Mouse (Mus musculus) left cerebral cortex, adult 8-10 months (tissue): ENCODE results near the gene Serpinc1. TPM values are rescaled to one million over a fixed set of nuclear protein-coding genes. Genes with fewer than 3 reads are reported as not detected.

Experiments used
- DNase-seq, 2 experiments: peaks; one replicate each; pipeline ENCODE4 v3.0.0; 2022; ENCODE audit warnings: low spot score in 2 of 2
- total RNA-seq, 4 experiments: library from RNA; stranded (reverse); gene quantifications; 2 replicates each; pipeline ENCODE4 v1.2.4; 2022

The Serpinc1 gene
- total RNA-seq, 4 experiments from 2014 or later, result 0.14 to 0.39 TPM; not detected in 2

DNA sequence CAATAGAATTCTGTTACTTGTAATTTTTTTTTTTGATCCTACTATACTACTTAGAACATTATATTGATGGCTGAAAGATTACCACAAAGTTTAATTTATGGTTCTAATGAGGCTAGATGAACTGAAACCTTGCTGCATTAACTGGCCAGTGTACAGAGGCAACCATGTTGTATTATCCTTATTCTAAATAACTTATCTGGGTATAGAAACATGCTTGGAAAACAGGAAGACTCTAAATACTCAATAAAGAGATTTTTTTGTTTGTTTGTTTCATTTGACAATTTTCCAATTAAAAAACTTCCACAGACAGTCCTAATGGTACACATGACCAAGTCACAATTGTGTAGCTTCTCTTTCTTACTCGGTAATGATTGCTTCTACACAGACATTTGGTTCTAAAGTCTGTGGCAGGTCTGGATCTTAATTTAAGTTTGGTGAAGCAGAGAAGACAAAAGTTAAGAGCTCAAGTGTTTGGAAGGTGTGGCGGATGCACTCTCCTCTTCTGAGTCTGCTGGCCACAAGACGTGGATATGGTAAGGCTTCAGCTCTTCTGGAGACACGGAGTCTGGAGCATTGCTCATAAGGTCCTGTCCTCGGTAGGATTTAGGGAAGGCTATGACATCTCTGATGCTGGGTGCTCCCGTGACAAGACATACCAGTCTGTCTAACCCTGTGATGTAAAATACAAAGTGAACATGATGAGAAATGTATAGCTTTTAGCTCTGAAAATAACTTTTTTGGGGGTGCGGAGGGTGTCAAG, 63.1 kb downstream of the Serpinc1 start:
- DNase-seq, result no peak

DNA sequence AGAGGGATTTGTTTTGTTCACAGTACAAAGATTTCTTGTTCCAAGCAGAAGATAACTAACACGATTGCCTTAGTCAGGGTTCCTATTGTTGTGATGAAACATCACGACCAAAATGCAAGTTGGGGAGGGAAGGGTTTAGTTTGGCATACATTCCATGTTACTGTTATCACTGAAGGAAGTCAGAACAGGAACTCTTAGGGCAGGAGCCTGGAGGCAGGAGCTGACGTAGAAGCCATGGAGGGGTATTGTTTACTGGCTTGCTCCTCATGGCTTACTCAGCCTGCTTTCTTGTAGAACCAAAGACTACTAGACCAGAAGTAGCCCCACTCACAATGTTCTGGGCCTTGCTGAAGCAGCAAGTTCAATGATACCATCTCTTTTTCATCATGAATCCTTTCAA, 68.6 kb downstream of the Serpinc1 start:
- DNase-seq, result no peak

Other genes starting within 250 kb of the Serpinc1 start
- 100 to 1,000 TPM; 202 to 244 (median 218) TPM for gene Rabgap1l, start 185.4 kb upstream of the Serpinc1 start, total RNA-seq
- 10 to 100 TPM; 37.8 to 43.1 (median 40.2) TPM for gene Rc3h1, start 72.2 kb upstream of the Serpinc1 start, total RNA-seq
- gene Zbtb37, start 56.3 kb downstream of the Serpinc1 start, total RNA-seq, result 10 to 100 TPM; 20.1 to 25.1 (median 21.3) TPM
- 10 to 100 TPM; 20.4 to 27.5 (median 24.7) TPM for gene Dars2, start 92.1 kb downstream of the Serpinc1 start, total RNA-seq
- gene Cenpl, start 92.1 kb downstream of the Serpinc1 start, total RNA-seq, result 1 to 10 TPM; 1.6 to 2.7 (median 1.7) TPM
- gene Klhl20, start 152.9 kb downstream of the Serpinc1 start, total RNA-seq, result 10 to 100 TPM; 16.5 to 19.5 (median 17.6) TPM
- gene Ankrd45, start 164.1 kb downstream of the Serpinc1 start, total RNA-seq, result 10 to 100 TPM; 69.2 to 76.3 (median 74.0) TPM
- gene Tex50, start 180.7 kb downstream of the Serpinc1 start, total RNA-seq, result under 1 TPM in 1 of 4 experiments, not detected in 3; 0.37 TPM